Mouse (Mus musculus) hindbrain, embryonic 10.5 days (tissue): ENCODE measurements around the gene Kcnma1. TPM values are rescaled to one million over a fixed set of nuclear protein-coding genes. Genes with fewer than 3 reads are reported as not detected.

Source experiments
- DNase-seq: peaks from one replicate; pipeline ENCODE4 v3.0.0-alpha.2; 2017; ENCODE audit warnings: low spot score
- H3K27ac ChIP-seq: fragments of 300-500 bp; sonication (generic); 2 replicates; pipeline ENCODE4 v1.5.1; 2016; ENCODE audit warnings: mild to moderate bottlenecking, moderate library complexity
- H3K27me3 ChIP-seq: fragments of 300-500 bp; sonication (generic); 2 replicates; pipeline ENCODE4 v1.6.1; 2016; ENCODE audit warnings: mild to moderate bottlenecking; ENCODE audit not compliant: poor library complexity, insufficient read depth, severe bottlenecking
- H3K36me3 ChIP-seq: fragments of 300-500 bp; sonication (generic); 2 replicates; pipeline ENCODE4 v1.6.1; 2016; ENCODE audit warnings: mild to moderate bottlenecking, moderate library complexity
- H3K4me1 ChIP-seq: fragments of 300-500 bp; sonication (generic); replicated peaks from 2 replicates; pipeline ENCODE4 v1.6.1; 2016; ENCODE audit warnings: mild to moderate bottlenecking
- H3K4me3 ChIP-seq: fragments of 300-500 bp; sonication (generic); 2 replicates; pipeline ENCODE4 v1.5.1; 2016; ENCODE audit warnings: mild to moderate bottlenecking, moderate library complexity
- H3K9me3 ChIP-seq: fragments of 300-500 bp; sonication (generic); 2 replicates; pipeline ENCODE4 v1.6.1; 2016; ENCODE audit warnings: mild to moderate bottlenecking, moderate library complexity
- WGBS: fragments of 180-500 bp; shearing (Covaris S2); methylation state at CpG from one replicate; pipeline ENCODE4 v1.1.7; 2016; 5-methylcytosine and 5-hydroxymethylcytosine counted together
- polyA plus RNA-seq: library from polyadenylated mRNA; unstranded; fragments of >200 nt; fragmentation: Nextera tagmentation; extraction: Ambion mirVana; gene quantifications from 2 replicates; pipeline ENCODE4 v1.2.1, GENCODE M21; 2016

Gene Kcnma1
- polyA plus RNA-seq, 1 experiment from 2014 or later = 1.1 TPM

DNA sequence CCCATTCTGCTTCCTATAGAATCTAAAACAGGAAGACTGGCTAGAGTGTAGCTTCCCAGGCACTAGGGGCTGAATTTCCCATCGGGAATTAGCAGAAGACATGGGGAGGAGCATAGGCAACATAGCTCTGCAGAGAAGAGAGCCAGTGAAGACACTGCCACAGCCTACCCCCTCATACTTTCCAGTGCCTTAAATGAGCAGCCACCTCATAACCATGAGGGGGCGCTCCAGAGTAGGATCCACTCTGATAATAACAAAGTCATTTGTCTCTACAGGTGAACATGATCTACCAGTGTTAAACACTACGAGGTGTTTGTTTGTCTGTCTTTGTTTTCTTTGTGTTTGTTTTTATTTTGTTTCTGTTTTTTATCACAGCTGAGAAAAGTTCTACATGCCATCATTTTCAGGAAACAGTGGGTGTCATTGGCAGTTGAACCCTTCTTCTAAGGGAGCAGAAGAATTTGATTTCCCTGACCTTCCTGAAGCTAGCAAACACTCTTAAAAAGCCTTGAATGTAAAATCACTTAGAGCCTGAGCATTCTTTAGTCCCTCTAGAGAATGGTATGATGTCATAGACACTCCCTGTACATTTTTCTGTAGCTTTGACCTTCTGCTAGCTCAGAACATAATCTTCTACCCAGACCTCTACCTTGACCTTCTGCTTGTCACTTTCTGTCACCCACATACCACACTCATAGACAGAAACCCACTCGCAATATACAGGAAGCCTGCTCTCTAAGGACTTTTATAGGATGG, 747.6 kb downstream of the Kcnma1 start:
- no peak overlapping the region for H3K4me3 ChIP-seq
- H3K27ac ChIP-seq = no peak overlapping the region
- H3K9me3 ChIP-seq = no peaks in the 10 kb centered on the region
- no peaks in the 10 kb centered on the region for H3K4me1 ChIP-seq
- no peak for DNase-seq
- WGBS = 49% methylated on average over 4 of the region's 4 CpGs
- no peaks in the 10 kb centered on the region for H3K36me3 ChIP-seq
- no peaks in the 10 kb centered on the region for H3K27me3 ChIP-seq

DNA sequence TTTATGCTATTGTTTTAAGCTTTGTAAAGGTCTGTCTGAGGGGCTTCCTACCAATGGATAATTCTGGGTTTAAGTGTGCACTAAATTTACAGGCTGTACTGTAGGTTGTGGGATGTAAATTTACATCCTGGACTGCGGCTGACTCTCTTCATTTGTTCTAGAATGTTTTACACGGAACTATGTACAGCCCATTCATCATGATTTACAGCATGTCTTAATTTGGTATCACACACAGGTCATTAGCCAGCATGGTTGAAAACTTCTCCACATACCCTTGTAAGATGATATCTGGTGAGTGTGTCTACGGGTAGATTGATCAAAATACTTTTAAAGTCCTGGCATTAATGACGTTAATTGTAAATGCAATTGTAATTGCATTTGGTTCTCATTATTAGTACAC, 761.1 kb downstream of the Kcnma1 start:
- H3K36me3 ChIP-seq = no peaks in the 10 kb centered on the region
- H3K4me1 ChIP-seq = no peaks in the 10 kb centered on the region
- no peak overlapping the region for H3K4me3 ChIP-seq
- no peak for DNase-seq
- H3K27me3 ChIP-seq = no peaks in the 10 kb centered on the region
- 91% methylated on average over 4 of the region's 4 CpGs for WGBS
- H3K9me3 ChIP-seq = no peaks in the 10 kb centered on the region
- no peak overlapping the region for H3K27ac ChIP-seq

DNA sequence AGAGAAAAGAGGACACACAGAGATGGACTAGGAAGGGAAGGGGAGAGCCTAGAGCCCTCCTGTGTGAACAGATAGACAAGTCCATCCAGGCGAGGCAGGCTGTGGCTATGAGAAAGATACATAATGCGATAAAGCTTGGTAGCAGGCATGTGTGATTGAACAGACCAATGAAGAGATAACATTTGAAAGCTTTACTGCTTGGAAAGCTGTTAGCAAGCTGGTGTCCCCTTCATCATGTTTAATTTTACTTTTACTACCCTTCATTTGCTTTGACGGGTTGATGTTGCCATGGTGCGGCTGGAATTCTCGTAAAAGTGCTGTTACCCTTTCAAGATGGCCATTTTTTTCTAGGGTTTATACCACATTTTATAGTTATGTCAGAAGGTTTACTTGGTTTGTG, 769.8 kb downstream of the Kcnma1 start:
- WGBS = 90% methylated on average over 5 of the region's 5 CpGs
- H3K27me3 ChIP-seq = no peaks in the 10 kb centered on the region
- H3K27ac ChIP-seq = no peak overlapping the region

DNA sequence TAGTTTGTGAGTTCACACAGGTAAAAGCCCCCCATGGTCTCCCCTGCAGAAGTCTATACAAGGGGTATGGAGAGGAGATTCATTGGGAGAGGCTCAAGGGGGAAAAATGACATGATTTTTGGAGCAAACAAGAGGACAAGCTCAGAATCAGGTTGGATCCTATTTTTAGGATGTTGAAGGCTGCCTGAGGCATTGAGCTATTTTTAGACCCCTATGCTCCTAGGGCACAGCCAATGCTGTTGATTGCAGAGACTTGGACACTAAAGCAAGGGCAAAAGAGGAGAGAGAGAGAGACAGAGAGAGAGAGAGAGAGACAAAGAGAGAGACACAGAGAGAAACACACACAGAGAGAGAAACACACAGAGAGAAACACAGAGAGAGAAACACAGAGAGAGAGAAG, 770.4 kb downstream of the Kcnma1 start:
- H3K9me3 ChIP-seq = no peaks in the 10 kb centered on the region
- no peak for DNase-seq
- H3K36me3 ChIP-seq = no peaks in the 10 kb centered on the region
- H3K27me3 ChIP-seq = no peaks in the 10 kb centered on the region
- H3K4me3 ChIP-seq = no peak overlapping the region
- no peak overlapping the region for H3K27ac ChIP-seq
- no peaks in the 10 kb centered on the region for H3K4me1 ChIP-seq

More for the DNA sequence above, 769.8 kb downstream of the Kcnma1 start:
- Histone ChIP-seq H3K4me1 (no peaks in the 10 kb centered on the region), H3K36me3 (no peaks in the 10 kb centered on the region), H3K9me3 (no peaks in the 10 kb centered on the region), H3K4me3 (no peak overlapping the region)
- no peak for DNase-seq

Other genes with a start within 250 kb of the Kcnma1 start
- gene Dlg5, start 231.4 kb upstream of the Kcnma1 start, polyA plus RNA-seq = 12.7 and 14.0 TPM in 2 replicates